Mouse (Mus musculus) heart, postnatal 0 days (tissue): ENCODE results near the gene 4430402I18Rik. TPM values are rescaled to one million over a fixed set of nuclear protein-coding genes. Genes with fewer than 3 reads are reported as not detected.

Experiments used
- ATAC-seq: fragments of 200-750 bp; cut with Nextera tagmentation; 2 replicates; pipeline ENCODE4 v1.8.0; 2017; ENCODE audit warnings: low read depth, moderate number of reproducible peaks, moderate library complexity; ENCODE audit not compliant: insufficient read depth
- DNase-seq: peaks from one replicate; pipeline ENCODE4 v3.0.0-alpha.2; 2016; ENCODE audit warnings: low spot score
- H3K27ac ChIP-seq: fragments of 300-500 bp; sonication (generic); 2 replicates; pipeline ENCODE4 v1.5.1; 2014; ENCODE audit warnings: low read depth, mild to moderate bottlenecking
- H3K27me3 ChIP-seq: fragments of 300-500 bp; sonication (generic); 2 replicates; pipeline ENCODE4 v1.6.1; 2014; ENCODE audit warnings: low read length, mixed read lengths; ENCODE audit not compliant: control insufficient read depth, insufficient read depth
- H3K36me3 ChIP-seq: fragments of 300-500 bp; sonication (generic); replicated peaks from 2 replicates; pipeline ENCODE4 v1.6.1; 2014; ENCODE audit warnings: low read length, mixed read lengths; ENCODE audit not compliant: control insufficient read depth, insufficient read depth
- H3K4me1 ChIP-seq: fragments of 300-500 bp; sonication (generic); 2 replicates; pipeline ENCODE4 v1.6.1; 2014; ENCODE audit warnings: antibody characterized with exemption; ENCODE audit not compliant: control insufficient read depth, insufficient read depth
- H3K4me2 ChIP-seq: fragments of 300-500 bp; sonication (generic); 2 replicates; pipeline ENCODE4 v1.6.1; 2014; ENCODE audit warnings: low read depth, mild to moderate bottlenecking, low read length, moderate library complexity
- H3K4me3 ChIP-seq: fragments of 300-500 bp; sonication (generic); 2 replicates; pipeline ENCODE4 v1.5.1; 2014; ENCODE audit warnings: low read depth, low read length
- H3K9ac ChIP-seq: fragments of 300-500 bp; sonication (generic); replicated peaks from 2 replicates; pipeline ENCODE4 v1.6.1; 2014; ENCODE audit warnings: low read depth, low read length, mixed read lengths
- H3K9me3 ChIP-seq: fragments of 300-500 bp; sonication (generic); replicated peaks from 2 replicates; pipeline ENCODE4 v1.6.1; 2016; ENCODE audit warnings: low read length; ENCODE audit not compliant: control insufficient read depth
- CTCF ChIP-seq: IDR thresholded peaks from 2 replicates; pipeline ENCODE4 v1.5.1; 2016; ENCODE audit warnings: antibody characterized with exemption, control low read depth, low read depth
- EP300 ChIP-seq: IDR thresholded peaks from 2 replicates; pipeline ENCODE4 v1.6.1; 2016; ENCODE audit warnings: antibody characterized with exemption, low read depth
- WGBS: fragments of 180-500 bp; shearing (Covaris S2); extraction: QIAGEN DNeasy Blood & Tissue Kit; methylation state at CpG from one replicate; pipeline ENCODE4 v1.1.7; 2014; 5-methylcytosine and 5-hydroxymethylcytosine counted together
- polyA plus RNA-seq: library from polyadenylated mRNA; unstranded; fragments of >200 nt; fragmentation: Nextera tagmentation; extraction: Ambion mirVana; gene quantifications from 2 replicates; pipeline ENCODE4 v1.2.1, GENCODE M21; 2015
- total RNA-seq: library from RNA; depleted of rRNA; stranded (reverse); fragments of >200 nt; gene quantifications from 2 replicates; pipeline ENCODE4 v1.2.3, GENCODE M21; 2014; ENCODE audit warnings: low replicate concordance

Gene 4430402I18Rik
- total and polyA plus RNA-seq, 2 experiments from 2014 or later: 3.1 to 28.4 TPM

DNA sequence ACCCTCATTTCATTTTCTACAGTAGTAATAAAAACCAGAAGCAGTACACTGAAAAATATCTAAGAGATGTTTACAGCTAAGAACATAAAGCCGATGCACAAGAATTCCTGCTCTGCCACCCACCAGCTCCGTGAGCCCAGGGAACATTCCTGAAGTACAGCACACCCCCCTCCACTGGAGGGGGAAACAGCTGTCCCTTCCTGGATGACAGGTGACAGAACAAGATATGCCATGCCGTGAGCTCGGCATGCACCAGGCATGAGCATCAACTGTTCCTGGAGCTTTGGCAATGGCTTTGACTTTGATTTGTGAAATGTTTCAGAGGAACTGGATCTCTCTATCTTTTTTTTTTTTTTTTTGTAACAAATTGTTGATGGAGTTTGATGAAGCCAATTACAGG is 20.8 kb downstream of the 4430402I18Rik start:
- peaks cover 18% of the 10 kb centered on the region for H3K4me1 ChIP-seq
- H3K9me3 ChIP-seq: no peaks in the 10 kb centered on the region; the same call in 1 of the 2 replicates
- WGBS: 6% methylated on average over 4 of the region's 4 CpGs
- no peak for TF ChIP-seq EP300
- no peak for TF ChIP-seq CTCF
- no peak overlapping the region for H3K4me2 ChIP-seq
- H3K36me3 ChIP-seq: no peaks in the 10 kb centered on the region
- ATAC-seq (peak; percentile 93), DNase-seq (peak; percentile 77)
- H3K9ac ChIP-seq: no peak overlapping the region
- no peak overlapping the region for H3K4me3 ChIP-seq
- H3K27ac ChIP-seq: peak overlapping the region; percentile 69
- no peaks in the 10 kb centered on the region for H3K27me3 ChIP-seq

DNA sequence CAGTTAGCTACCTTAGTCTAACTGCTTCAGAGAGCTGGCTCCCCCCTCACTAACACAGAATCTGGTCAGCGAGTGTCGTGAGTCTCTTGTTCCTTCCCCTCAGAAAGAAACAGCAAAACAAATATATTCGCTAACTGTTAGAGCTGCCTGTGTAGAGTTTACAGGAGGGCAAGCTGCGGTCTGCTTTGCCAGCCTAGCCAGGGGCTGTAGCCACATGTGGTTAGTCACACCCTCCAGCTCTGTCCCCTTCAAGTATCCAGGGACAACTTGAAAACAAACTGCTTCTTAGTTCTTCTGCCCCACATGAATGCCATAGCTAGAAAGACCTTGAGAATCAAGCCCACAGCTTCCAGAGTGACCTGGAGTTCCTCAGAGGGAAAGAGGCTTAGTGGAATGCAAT is 26.3 kb downstream of the 4430402I18Rik start:
- H3K9me3 ChIP-seq: no peaks in the 10 kb centered on the region
- peaks cover 10% of the 10 kb centered on the region; the same call in 1 of the 2 replicates for H3K36me3 ChIP-seq
- 0 out of 2 replicates have a peak, but pooled peaks cover 9% of the 10 kb centered on the region for H3K4me1 ChIP-seq
- WGBS: 51% methylated on average over 4 of the region's 4 CpGs
- no peak for ATAC-seq
- no peak for TF ChIP-seq CTCF
- no peak for TF ChIP-seq EP300
- DNase-seq: no peak
- peak overlapping the region; percentile 81 for H3K27ac ChIP-seq
- no peak overlapping the region for H3K4me3 ChIP-seq
- no peak overlapping the region for H3K4me2 ChIP-seq
- H3K9ac ChIP-seq: no peak overlapping the region
- H3K27me3 ChIP-seq: no peaks in the 10 kb centered on the region

DNA sequence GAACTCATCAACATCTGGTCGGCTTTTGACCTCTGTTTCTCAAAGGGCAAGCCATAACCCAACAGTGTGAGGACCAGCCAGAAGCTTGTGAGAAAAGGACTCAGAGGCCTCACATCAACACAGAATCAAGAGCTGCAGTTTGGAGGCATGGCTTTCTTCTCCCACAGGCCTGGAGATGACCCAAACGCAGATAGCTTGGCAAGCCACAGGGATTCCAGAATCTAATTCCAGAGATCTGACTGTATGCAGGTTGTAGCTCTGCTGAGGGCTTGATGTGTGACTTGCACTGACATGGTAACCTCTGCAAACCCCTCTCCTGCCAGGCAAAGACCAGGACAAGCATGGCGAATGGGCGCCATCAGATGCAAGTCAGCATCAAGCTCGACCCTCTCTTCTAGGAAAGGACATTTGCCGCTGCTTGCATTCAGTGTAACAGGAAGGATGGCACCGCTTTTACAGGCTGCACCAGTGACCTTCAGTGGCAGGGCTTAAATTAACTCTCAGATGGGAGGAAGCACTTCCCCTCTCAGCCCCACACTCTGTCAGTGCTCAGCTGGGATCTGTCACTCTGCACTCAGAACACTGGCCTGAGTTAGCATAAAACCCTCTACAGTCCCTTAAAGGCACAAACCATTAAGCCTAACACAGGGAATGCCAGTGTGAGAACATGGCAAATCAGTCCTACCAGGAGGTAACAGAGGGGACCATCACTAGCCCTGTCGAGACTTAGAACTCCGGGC is 27.3 kb downstream of the 4430402I18Rik start:
- H3K9me3 ChIP-seq: no peaks in the 10 kb centered on the region
- peak; percentile 92 for ATAC-seq
- peaks cover 10% of the 10 kb centered on the region; the same call in 1 of the 2 replicates for H3K36me3 ChIP-seq
- H3K4me1 ChIP-seq: 0 out of 2 replicates have a peak, but pooled peaks cover 7% of the 10 kb centered on the region
- peak; percentile 57 for DNase-seq
- no peak overlapping the region for H3K4me3 ChIP-seq
- 26% methylated on average over 9 of the region's 9 CpGs for WGBS
- TF ChIP-seq EP300 (peak; percentile 34; the same call in 1 of the 2 replicates), CTCF (no peak)
- H3K9ac ChIP-seq: no peak overlapping the region
- H3K27me3 ChIP-seq: no peaks in the 10 kb centered on the region
- H3K4me2 ChIP-seq: no peak overlapping the region
- H3K27ac ChIP-seq: peak overlapping the region; percentile 81

DNA sequence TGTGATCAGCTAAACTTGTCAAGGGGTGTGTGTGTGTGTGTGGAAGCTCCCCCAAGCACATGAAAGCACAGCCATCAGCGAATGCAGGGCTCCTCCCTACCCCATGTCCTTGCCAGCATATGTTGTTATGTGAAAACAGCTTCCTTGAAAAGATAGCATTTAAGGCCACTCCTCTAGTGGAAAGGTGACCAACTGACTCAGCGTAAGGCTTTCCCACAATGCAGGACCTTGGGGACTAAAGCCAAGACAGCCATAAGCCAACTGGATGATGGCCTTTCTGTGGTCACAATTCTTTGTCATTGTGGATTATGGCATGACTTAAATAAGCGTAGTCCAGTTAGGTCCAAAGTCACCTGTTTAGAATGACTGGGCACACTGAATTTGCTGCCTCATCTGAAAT is 32.7 kb downstream of the 4430402I18Rik start:
- TF ChIP-seq EP300 (no peak), CTCF (no peak)
- no peak for ATAC-seq
- H3K4me3 ChIP-seq: no peak overlapping the region

DNA sequence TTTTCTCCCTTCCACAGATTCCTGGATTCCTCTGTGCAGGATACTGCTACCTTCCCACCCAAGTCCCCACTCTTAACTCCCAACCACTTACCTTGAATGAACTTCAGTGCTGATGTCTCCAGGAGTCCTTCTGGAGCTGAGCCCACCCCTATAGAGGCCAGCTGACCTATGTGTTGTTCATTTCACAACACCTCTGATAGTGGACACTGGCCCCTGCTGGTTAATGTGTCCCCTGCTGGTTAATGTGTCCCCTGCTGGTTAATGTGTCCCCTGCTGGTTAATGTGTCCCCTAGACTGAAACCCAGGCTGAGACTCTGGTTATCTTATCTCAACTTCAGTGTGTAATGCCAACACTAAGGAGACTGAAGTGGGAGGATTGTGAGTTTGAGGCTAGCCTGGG is 38.6 kb downstream of the 4430402I18Rik start:
- H3K4me3 ChIP-seq: no peak overlapping the region
- no peaks in the 10 kb centered on the region for H3K9me3 ChIP-seq
- H3K4me2 ChIP-seq: no peak overlapping the region
- ATAC-seq: no peak
- H3K27me3 ChIP-seq: no peaks in the 10 kb centered on the region
- peaks cover 11% of the 10 kb centered on the region; the same call in 1 of the 2 replicates for H3K4me1 ChIP-seq
- no peaks in the 10 kb centered on the region for H3K36me3 ChIP-seq
- DNase-seq: no peak
- no peak for TF ChIP-seq EP300
- no peak for TF ChIP-seq CTCF
- H3K9ac ChIP-seq: no peak overlapping the region
- no peak overlapping the region for H3K27ac ChIP-seq

More for the DNA sequence above, 32.7 kb downstream of the 4430402I18Rik start:
- H3K9me3 ChIP-seq: no peaks in the 10 kb centered on the region
- 0 out of 2 replicates have a peak, but pooled peaks cover 5% of the 10 kb centered on the region for H3K4me1 ChIP-seq
- H3K9ac ChIP-seq: no peak overlapping the region
- no peak overlapping the region for H3K27ac ChIP-seq
- peaks cover 10% of the 10 kb centered on the region; the same call in 1 of the 2 replicates for H3K36me3 ChIP-seq
- no peak overlapping the region for H3K4me2 ChIP-seq
- H3K27me3 ChIP-seq: no peaks in the 10 kb centered on the region
- DNase-seq: no peak
- 76% methylated on average over 3 of the region's 3 CpGs for WGBS
